Mouse (Mus musculus): ENCODE results near the gene Pcdh9. TPM values are rescaled to one million over a fixed set of nuclear protein-coding genes. Genes with fewer than 3 reads are reported as not detected.

The Pcdh9 gene
- total RNA-seq, 4 experiments from 2014 or later: 161 to 184 (median 166) TPM

GRCm38 (mm10) chr14:93199791-93200190 lies 690.7 kb downstream of the Pcdh9 start:
- no peak for DNase-seq (ENCODE audit: low spot score in 2 of 2)

GRCm38 (mm10) chr14:93182606-93183491 lies 707.6 kb downstream of the Pcdh9 start:
- peak; percentile 6 to 19 for DNase-seq (ENCODE audit: low spot score in 2 of 2)

- DNase-seq (ENCODE audit: low spot score in 2 of 2): no peak
Observed at GRCm38 (mm10) chr14:93169201-93169600, 721.3 kb downstream of the Pcdh9 start.

GRCm38 (mm10) chr14:93168367-93168766 lies 722.1 kb downstream of the Pcdh9 start:
- DNase-seq (ENCODE audit: low spot score in 2 of 2): no peak

GRCm38 (mm10) chr14:93143414-93143813 lies 747.1 kb downstream of the Pcdh9 start:
- no peak for DNase-seq (ENCODE audit: low spot score in 2 of 2)

- no peak for DNase-seq (ENCODE audit: low spot score in 2 of 2)
Observed at GRCm38 (mm10) chr14:93142076-93142475, 748.4 kb downstream of the Pcdh9 start.

GRCm38 (mm10) chr14:93126993-93127392 lies 763.5 kb downstream of the Pcdh9 start:
- DNase-seq (ENCODE audit: low spot score in 2 of 2): no peak

DNA sequence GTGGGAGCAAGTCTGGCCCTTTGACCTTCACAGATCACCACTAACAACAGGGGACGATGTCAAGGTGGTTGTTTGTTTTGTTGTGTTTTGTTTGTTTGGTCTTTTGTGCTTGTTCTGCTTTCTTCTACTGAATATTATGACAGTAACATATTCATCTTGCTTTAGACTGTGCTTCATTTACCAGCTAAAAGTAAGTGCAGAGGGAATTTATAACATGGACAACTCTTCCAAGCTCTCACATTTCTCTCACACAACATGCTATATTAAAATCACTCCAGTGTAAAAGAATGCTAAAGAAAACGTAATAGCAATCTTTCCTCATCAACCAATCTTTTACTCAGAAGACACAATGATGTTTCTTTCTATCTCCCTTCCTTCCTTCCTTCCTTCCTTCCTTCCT lies 787.7 kb downstream of the Pcdh9 start:
- DNase-seq (ENCODE audit: low spot score in 2 of 2): no peak

DNA sequence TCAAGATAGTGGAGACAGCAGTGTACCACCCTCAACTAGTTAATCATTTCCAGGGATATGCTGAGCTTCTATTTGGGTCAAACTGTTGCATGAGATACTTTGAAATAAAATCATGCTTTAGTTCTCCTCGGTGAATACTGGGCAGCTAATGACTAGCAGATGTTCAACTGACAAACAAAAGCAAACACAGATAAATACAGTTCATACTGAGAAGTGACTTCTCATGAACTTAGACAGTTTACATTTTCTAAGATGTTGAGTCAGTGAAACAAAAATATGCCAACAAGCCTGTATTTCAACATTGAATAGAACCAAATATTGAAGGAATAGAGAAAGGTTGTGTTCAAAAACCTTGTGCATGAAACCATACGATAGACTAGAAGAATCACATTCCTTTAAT lies 795.4 kb downstream of the Pcdh9 start:
- DNase-seq (ENCODE audit: low spot score in 2 of 2): no peak

DNA sequence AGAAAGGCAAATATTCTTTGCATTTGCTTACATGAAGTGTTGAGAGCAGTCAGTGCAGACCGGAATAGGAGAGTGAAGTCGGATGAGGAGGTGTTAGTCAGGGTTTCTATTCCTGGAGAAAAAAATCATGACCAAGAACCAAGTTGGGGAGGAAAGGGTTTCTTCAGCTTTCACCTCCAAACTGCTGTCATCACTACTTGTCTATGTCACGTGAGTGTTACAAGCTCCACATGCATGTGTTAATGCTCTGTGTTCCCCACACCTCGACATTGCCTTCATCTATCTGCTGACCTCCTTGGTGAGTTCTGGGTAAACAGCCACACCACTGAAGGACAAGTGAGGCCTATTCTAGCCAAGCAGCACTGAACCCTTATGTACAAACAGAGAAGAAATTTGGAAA lies 797.7 kb downstream of the Pcdh9 start:
- no peak for DNase-seq (ENCODE audit: low spot score in 2 of 2)

DNA sequence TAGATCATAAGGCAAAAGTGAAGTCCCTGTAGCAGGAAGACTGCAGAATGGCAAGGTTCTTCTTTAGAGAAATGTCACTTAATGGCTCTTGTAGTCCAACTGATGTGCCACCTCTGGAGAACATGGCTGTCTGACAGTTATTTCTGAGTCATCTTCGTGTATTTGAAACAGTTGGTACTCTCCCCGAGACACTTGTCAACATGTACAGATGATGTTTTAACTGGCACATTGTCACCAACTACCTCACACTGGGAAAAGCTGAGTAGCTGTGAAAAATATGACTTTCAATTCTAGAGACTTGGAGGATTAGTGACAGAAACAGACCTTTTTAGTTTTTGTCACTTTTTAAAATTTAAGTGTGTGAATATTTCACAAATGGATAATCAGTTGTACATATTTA lies 804.8 kb downstream of the Pcdh9 start:
- no peak for DNase-seq (ENCODE audit: low spot score in 2 of 2)

- no peak for DNase-seq (ENCODE audit: low spot score in 2 of 2)
Observed at GRCm38 (mm10) chr14:93083140-93083539, 807.3 kb downstream of the Pcdh9 start.

- DNase-seq (ENCODE audit: low spot score in 2 of 2): no peak
Observed at GRCm38 (mm10) chr14:93080910-93081309, 809.6 kb downstream of the Pcdh9 start.

DNA sequence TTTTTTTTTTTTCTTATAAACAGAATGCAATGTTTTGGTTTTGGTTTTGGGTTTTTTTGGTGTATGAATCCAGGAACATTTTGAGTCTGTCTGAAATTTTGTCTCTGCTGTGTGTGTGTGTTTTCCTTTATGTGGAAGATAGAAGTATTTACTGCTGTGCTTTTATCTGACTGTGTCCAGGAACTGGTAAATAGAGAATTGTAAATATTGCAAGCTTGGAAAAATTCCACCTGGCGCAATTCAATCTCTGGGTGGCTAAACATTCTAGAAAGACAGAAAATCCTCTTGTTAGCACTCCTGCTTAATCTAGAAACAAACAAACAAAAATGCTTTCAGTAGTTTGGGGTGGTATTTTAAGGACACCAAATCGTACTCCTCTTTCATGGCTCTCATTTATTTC lies 814.7 kb downstream of the Pcdh9 start:
- DNase-seq (ENCODE audit: low spot score in 2 of 2): no peak

DNA sequence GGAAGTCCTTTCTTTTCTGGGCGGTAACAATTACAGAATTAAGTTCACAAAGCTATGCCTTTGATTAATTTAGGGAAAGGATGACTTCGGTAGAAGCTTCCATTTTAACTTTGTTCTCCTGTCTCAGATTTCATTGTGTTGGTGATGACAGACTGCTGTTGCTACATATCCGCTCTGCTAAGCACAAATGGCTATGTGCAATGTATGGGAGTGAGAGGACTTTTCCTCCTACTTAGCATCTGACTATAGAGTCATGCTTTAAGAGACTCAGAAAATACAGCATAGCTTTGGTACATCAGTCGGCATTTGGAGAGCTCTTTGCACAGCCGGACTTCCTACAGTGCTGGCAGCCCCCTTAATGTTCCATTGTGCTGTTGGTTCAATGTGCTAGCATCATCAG lies 818.1 kb downstream of the Pcdh9 start:
- peak in 1 of 2 experiments; percentile 9 for DNase-seq (ENCODE audit: low spot score in 2 of 2)

GRCm38 (mm10) chr14:93070140-93070539 lies 820.3 kb downstream of the Pcdh9 start:
- DNase-seq (ENCODE audit: low spot score in 2 of 2): no peak

GRCm38 (mm10) chr14:93067411-93068336 lies 822.8 kb downstream of the Pcdh9 start:
- DNase-seq (ENCODE audit: low spot score in 2 of 2): no peak

GRCm38 (mm10) chr14:93066732-93067410 lies 823.6 kb downstream of the Pcdh9 start:
- DNase-seq (ENCODE audit: low spot score in 2 of 2): no peak

GRCm38 (mm10) chr14:93061824-93062620 lies 828.5 kb downstream of the Pcdh9 start:
- DNase-seq (ENCODE audit: low spot score in 2 of 2): no peak

- DNase-seq (ENCODE audit: low spot score in 2 of 2): no peak
Observed at GRCm38 (mm10) chr14:93058799-93059198, 831.7 kb downstream of the Pcdh9 start.

DNA sequence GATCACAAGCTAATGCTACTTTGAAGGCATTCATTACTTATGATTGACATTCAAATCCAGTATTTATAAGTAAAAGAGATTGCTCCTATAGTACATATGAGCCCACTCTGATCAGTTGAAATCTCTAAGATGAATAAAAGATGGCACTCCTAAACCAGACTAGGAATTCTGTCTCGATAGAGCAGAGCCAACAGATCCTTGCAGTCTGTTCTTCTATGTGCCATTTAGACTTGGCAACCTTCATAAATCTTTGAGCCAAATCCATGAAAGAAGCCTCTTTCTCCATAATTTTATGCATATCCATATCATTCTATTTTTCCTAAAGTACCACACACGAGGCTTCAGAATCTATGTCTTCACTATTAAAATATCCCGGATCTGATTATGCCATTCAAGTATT lies 834.5 kb downstream of the Pcdh9 start:
- DNase-seq (ENCODE audit: low spot score in 2 of 2): no peak
